Mouse (Mus musculus) C2C12 (cell line): ENCODE results near the gene Prl8a1.

ENCODE experiments used
- CEBPB ChIP-seq: IDR thresholded peaks from one replicate; pipeline ENCODE4 v1.6.1; 2011; ENCODE audit warnings: low read depth, mild to moderate bottlenecking, control low read depth, moderate library complexity
- CTCF ChIP-seq: IDR thresholded peaks from one replicate; pipeline ENCODE4 v1.5.1; 2011; ENCODE audit not compliant: control insufficient read depth, insufficient read depth, insufficient read length
- FOSL1 ChIP-seq: IDR thresholded peaks from one replicate; pipeline ENCODE4 v1.8.0; 2011; ENCODE audit warnings: mild to moderate bottlenecking, low read length; ENCODE audit not compliant: poor library complexity, insufficient read depth, severe bottlenecking
- MAX ChIP-seq: IDR thresholded peaks from one replicate; pipeline ENCODE4 v1.6.1; 2011; ENCODE audit warnings: mild to moderate bottlenecking, control low read depth
- MYOD1 ChIP-seq: IDR thresholded peaks from one replicate; pipeline ENCODE4 v1.6.1; 2011; ENCODE audit warnings: low read depth; ENCODE audit not compliant: control insufficient read depth, insufficient read length
- USF1 ChIP-seq: IDR thresholded peaks from one replicate; pipeline ENCODE4 v1.6.1; 2011; ENCODE audit warnings: low read depth, mild to moderate bottlenecking, control low read depth, moderate library complexity

- no peak for TF ChIP-seq CTCF
- no peak for TF ChIP-seq FOSL1
- TF ChIP-seq MAX = no peak
- TF ChIP-seq USF1 = peak; percentile 53
- TF ChIP-seq MYOD1 = no peak
- TF ChIP-seq CEBPB = no peak
Observed at GRCm38 (mm10) chr13:27553336-27553735, 28.6 kb downstream of the Prl8a1 start.
